Mouse (Mus musculus) Patski (cell line): Measurements from ENCODE around the gene Hibch. TPM values are rescaled to one million over a fixed set of nuclear protein-coding genes. Genes with fewer than 3 reads are reported as not detected.

Experiments used
- ATAC-seq: fragments of 100-300 bp; one replicate; pipeline ENCODE4 v1.8.0; 2021
- CTCF ChIA-PET: fragments of 350-600 bp; sonication (Branson Sonifier 250); formaldehyde crosslinking; loops from one replicate; lab custom pipeline; 2022; ENCODE audit warnings: inconsistent platforms; lab: Charles Lee
- POLR2A ChIA-PET: fragments of 350-600 bp; sonication (Branson Sonifier 250); formaldehyde crosslinking; loops from one replicate; lab custom pipeline; 2022; ENCODE audit warnings: antibody characterized with exemption, inconsistent platforms; lab: Charles Lee
- DNase-seq: peaks from one replicate; pipeline ENCODE4 v3.0.0-alpha.2; 2011; ENCODE audit warnings: low read depth, low spot score
- H3K27me3 ChIP-seq: fragments of 371-371 bp; one replicate; pipeline ENCODE4 v1.5.1; 2021
- CTCF ChIP-seq: fragments of 100-300 bp; IDR thresholded peaks from one replicate; pipeline ENCODE4 v1.5.1; 2021
- in situ Hi-C: fragments of 300-500 bp; cut with MboI; formaldehyde crosslinking; loops from 3 replicates; pipeline ENCODE4 v1.11.1; 2018; ENCODE audit warnings: low pct_unique_long_range_greater_than_20kb, mixed read lengths
- polyA plus RNA-seq: library from polyadenylated mRNA; unstranded; gene quantifications from one replicate; pipeline ENCODE4 v1.2.3, GENCODE M21; 2021

Hibch gene
- 40.1 TPM for polyA plus RNA-seq

DNA sequence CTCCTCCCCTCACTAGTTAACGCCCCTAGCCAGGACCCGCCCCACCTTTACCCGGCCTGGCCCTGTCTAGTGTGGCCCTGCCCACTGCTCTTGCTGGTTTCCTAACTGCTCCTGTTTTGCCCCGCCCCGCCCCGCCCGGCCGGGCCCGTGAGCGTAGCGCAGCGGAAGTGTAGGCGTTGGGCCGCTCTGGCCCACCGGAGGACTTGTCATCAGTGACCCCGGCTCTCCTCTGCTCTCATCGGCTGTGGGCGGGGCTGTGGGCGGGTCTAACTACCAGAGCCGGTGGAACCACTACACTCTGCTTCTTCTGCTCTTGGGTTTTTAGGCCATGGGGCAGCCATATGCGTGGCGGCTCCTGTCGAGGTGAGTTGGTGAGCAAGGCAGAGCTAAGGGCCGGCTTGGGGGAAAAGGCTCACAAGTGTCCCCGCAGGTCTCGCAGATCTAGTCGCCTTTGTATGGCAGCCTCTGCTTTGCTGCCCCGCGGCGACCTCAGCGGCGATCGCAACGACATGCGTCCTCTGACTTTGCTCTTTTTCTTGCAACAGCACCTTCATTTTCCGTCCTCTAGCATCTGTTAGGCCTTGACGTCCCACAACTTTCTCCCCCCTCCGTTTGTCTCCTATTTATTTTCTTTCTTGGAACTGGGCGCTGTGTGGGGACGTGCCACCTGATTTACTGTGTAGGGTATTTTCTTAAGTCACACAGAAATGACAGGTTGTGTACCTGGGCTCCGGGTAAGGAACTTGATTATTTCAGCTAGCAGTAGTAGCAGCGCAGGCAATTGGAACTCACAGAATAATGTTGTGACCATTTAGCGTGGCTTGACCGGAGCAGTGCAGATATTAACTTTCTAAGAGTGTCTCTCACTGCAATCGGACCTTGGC lies at the start of gene Hibch:
Hibch (plus strand) TSS at position 148 of the 884 bp plus-strand sequence.
- no peak for TF ChIP-seq CTCF
- CTCF ChIA-PET: interaction anchor here (1.0 kb wide), 1 partner anchor 9 kb away, joined by 3 read pairs; no protein-coding TSS in a partner anchor
- ATAC-seq: peak; percentile 99
- in situ Hi-C loops: loop anchor here (5.0 kb wide), 1 partner anchor 198 kb away; no protein-coding TSS in a partner anchor
- peak; percentile 77 for DNase-seq
- H3K27me3 ChIP-seq: no peaks in the 10 kb centered on the region
- POLR2A ChIA-PET: interaction anchor here (0.6 kb wide), 1 partner anchor 40 kb away, joined by 4 read pairs; no protein-coding TSS in a partner anchor

DNA sequence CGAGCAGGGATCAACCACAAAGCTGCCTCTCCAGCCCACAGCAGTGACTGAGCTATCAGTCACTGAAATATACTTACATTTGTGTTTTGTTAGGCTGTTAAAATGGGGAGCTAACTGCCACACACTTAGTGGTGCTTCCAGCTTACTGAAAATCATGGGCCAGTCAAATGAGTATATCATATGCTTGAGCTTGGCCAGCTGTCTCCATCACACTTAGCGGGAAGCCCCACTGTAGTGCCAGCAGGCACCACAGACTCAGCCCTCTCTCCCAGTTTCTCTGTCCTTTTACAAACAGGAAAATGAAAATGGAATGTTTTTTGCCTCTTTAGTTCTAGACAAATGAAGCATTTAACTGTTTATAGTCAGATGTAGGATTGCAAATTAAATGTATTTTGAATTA lies 48.8 kb upstream of the Hibch start:
- ATAC-seq (no peak), DNase-seq (no peak)
- H3K27me3 ChIP-seq: no peaks in the 10 kb centered on the region
- in situ Hi-C loops: no loop called here
- CTCF ChIA-PET: interaction anchor here (2.7 kb wide), 1 partner anchor 11 kb away, joined by 10 read pairs; no protein-coding TSS in a partner anchor
- POLR2A ChIA-PET: no interaction called here
- no peak for TF ChIP-seq CTCF

DNA sequence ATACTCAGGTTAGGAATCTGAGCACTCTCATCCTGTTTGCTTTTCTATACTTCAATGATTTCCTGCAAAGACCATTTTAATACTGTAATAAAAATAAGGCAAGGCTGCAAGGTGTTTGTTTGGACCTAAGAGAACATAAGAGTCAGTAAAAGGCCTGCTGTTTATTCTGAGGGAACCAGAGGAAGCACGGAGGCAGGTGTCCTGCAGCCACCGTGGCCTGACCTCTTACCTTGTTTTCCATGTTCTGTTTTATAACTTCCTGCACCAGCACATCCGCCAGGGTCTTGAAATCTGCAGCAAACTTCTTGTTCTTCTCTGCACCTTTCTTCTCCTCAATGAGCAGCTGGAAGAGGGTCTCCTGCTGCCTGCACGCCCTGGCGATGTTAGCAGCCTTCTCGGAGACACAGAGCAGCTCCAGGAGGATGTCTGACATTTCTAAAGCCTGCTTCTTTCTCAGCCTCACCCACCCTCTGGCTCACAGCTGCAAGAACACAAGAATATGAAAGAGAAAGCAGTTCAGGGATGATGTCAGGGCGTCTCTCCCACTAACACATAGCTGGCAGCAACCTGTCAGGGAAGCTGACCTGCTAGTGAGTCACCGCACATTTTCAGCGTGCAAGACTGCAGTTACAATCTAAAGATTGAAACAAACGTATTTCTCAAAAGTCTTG lies 45.5 kb upstream of the Hibch start:
- H3K27me3 ChIP-seq: no peaks in the 10 kb centered on the region
- no peak for TF ChIP-seq CTCF
- in situ Hi-C loops: no loop called here
- ChIA-PET CTCF (interaction anchor here (0.7 to 1.6 kb wide), 2 partner anchors 16 to 55 kb away, joined by 3 to 4 read pairs; no protein-coding TSS in a partner anchor), POLR2A (no interaction called here)
- DNase-seq (no peak), ATAC-seq (peak; percentile 88)

DNA sequence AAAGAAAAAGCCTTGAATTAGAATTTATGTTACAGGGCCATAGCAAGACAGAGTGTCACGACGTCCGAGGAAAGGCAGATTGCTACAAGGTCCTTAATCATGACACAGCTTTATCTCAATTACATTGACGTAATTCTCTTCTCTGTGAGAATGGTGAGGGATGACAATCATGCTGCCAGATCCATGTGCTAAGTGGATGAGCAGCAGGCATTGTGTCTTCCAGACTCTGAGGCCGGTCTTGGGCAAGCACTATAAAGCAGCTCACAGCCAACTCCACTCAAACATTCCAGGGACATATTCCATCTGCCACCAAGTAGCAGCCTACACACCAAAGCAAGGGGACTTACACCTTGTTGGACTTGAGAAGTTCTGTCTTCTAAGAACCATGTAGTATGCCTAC lies 45.0 kb upstream of the Hibch start:
- ChIA-PET POLR2A (no interaction called here), CTCF (interaction anchor here (0.7 to 0.8 kb wide), 2 partner anchors 9 to 16 kb away, joined by 3 read pairs; no protein-coding TSS in a partner anchor)
- TF ChIP-seq CTCF: no peak
- no peak for DNase-seq
- peak; percentile 46 for ATAC-seq
- in situ Hi-C loops: no loop called here
- H3K27me3 ChIP-seq: no peaks in the 10 kb centered on the region

DNA sequence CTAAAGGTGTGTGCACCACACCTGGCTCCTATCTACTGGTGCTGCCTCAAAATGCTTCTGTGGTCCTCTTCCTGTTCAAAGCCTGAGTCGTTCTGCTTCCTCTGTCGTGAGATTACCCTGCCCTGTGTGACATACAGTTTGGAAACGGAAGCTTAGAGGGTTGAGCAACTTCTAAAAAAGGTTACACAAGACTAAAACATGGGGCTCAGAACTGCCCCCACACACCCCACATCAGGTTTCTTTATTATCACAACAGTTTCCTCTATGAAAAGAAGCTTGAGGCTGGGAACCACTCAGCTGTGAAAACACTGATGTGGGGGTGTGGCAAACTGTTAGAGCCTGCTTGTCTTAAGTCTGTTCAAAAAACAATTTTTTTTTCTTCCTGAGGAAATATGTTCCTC lies 44.4 kb upstream of the Hibch start:
- ChIA-PET POLR2A (interaction anchor here (0.8 kb wide), 1 partner anchor 16 kb away, joined by 3 read pairs; no protein-coding TSS in a partner anchor), CTCF (interaction anchor here (0.8 kb wide), 1 partner anchor 9 kb away, joined by 3 read pairs; no protein-coding TSS in a partner anchor)

DNA sequence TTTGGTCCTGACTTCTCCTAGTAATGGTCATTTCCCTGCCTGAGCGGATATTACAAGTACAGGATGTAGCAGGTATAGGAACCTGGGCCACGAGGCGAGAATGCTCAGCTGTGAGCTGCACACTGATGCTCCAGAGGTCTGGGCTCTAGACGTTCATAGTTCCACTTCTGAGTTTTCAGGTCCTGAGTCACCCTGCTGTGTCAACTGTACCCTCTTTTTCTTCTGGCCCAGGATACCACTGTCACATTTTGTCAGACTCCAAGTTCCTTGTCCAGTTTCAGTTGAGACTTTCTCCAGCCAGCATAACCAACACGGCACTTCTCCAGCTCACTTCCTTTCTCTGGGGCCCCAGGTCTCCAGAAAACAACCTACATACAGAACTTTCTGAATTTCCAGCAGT lies 43.1 kb upstream of the Hibch start:
- POLR2A ChIA-PET: no interaction called here
- TF ChIP-seq CTCF: no peak
- DNase-seq (no peak), ATAC-seq (no peak)
- CTCF ChIA-PET: interaction anchor here (0.7 to 2.1 kb wide), 2 partner anchors 11 to 52 kb away, joined by 3 to 4 read pairs; no protein-coding TSS in a partner anchor
- H3K27me3 ChIP-seq: no peaks in the 10 kb centered on the region
- in situ Hi-C loops: no loop called here

More for the DNA sequence above, 44.4 kb upstream of the Hibch start:
- H3K27me3 ChIP-seq: no peaks in the 10 kb centered on the region
- ATAC-seq (no peak), DNase-seq (no peak)
- in situ Hi-C loops: no loop called here
- TF ChIP-seq CTCF: no peak

DNA sequence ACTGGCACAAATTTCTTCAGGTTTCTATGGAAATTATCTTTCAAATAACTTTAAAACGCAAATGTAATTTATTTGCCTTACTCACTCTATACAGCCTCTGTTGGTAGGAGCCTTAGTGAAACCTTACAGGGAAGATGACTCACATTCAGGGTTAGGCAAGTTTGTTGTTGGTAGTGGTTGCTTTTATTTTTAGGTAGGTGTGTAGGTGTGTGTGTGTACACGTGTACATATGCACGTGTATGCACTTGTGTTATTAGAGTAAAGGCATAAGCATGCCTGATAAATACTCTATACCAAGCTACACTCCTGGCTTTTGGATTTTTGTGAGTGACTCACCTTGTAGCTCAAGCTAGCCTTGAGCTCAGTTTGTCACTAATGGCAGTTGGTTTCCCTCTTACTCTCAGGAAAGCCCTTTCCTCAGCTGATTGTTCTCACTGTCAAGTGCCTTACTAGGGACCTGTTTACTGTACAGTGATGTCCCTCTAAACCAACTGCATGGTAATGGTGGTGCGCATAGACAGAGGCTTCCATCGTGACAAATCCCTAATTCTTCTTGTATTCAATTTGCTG lies 42.2 kb upstream of the Hibch start:
- ATAC-seq (no peak), DNase-seq (no peak)
- in situ Hi-C loops: no loop called here
- no peaks in the 10 kb centered on the region for H3K27me3 ChIP-seq
- TF ChIP-seq CTCF: no peak
- ChIA-PET CTCF (interaction anchor here (2.1 kb wide), 1 partner anchor 11 kb away, joined by 4 read pairs; no protein-coding TSS in a partner anchor), POLR2A (no interaction called here)

DNA sequence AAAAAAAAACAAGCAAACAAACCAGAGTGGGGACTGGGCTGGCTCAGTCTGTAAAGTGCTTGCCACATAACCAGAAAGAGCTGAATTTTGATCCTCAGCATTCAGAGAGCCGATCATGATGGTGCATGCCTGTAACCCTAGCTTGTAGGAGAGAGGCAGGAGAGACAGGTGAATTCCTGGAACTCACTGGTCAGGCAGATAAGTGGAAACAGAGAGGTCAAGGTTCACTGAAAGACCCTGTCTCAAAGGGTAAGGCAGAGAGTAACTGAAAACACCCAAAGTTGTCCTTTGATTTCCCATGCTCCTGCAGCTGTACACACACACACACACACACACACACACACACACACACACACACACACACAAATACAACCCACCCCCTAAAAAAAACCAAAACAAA lies 39.7 kb upstream of the Hibch start:
- no peak for TF ChIP-seq CTCF
- in situ Hi-C loops: no loop called here
- ChIA-PET POLR2A (interaction anchor here (0.6 kb wide), 1 partner anchor 40 kb away, joined by 4 read pairs; no protein-coding TSS in a partner anchor), CTCF (interaction anchor here (1.2 to 2.7 kb wide), 3 partner anchors 10 to 13 kb away, joined by 3 to 20 read pairs (median 4); no protein-coding TSS in a partner anchor)
- no peaks in the 10 kb centered on the region for H3K27me3 ChIP-seq
- ATAC-seq (no peak), DNase-seq (no peak)

DNA sequence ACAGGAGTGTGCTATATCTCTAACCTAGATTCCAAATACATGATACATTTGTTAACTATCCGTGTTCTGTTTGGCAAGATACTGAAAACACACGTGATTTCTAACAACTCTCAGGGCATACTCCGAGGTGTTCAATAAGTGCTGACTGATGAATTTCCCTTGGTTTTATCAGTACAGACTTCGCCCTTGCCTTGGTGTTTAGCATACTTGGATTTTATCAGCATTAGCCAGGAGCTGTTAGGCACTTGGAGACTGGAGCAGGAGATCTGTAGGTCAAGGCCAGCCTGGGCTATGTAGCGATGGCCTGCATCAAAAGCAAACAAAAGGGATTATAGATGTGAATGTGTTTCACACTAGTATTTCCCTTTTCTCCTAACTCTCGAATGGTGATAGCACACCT lies 36.3 kb upstream of the Hibch start:
- DNase-seq (no peak), ATAC-seq (no peak)
- POLR2A ChIA-PET: no interaction called here
- CTCF ChIA-PET: no interaction called here
- in situ Hi-C loops: no loop called here
- no peak for TF ChIP-seq CTCF
- H3K27me3 ChIP-seq: no peaks in the 10 kb centered on the region
